Mouse (Mus musculus) midbrain, embryonic 15.5 days (tissue): ENCODE data around the gene Suv39h1. TPM values are rescaled to one million over a fixed set of nuclear protein-coding genes. Genes with fewer than 3 reads are reported as not detected.
A peak's percentile ranks its signal among the peaks of the same experiment; 100 is the strongest.
"Not testable (repeated sequence)": the region's sequence is repeated elsewhere in the genome, so short reads cannot be mapped to it uniquely, and the experiment has no call there.

ENCODE experiments used
- ATAC-seq: fragments of 200-750 bp; cut with Nextera tagmentation; replicated peaks from 2 replicates; pipeline ENCODE4 v1.8.0; 2017; ENCODE audit warnings: moderate TSS enrichment
- H3K27ac ChIP-seq: fragments of 300-500 bp; sonication (generic); 2 replicates; pipeline ENCODE4 v1.5.1; 2015; ENCODE audit warnings: mild to moderate bottlenecking, inconsistent platforms
- H3K27me3 ChIP-seq: fragments of 300-500 bp; sonication (generic); replicated peaks from 2 replicates; pipeline ENCODE4 v1.6.1; 2015; ENCODE audit warnings: inconsistent platforms
- H3K36me3 ChIP-seq: fragments of 300-500 bp; sonication (generic); replicated peaks from 2 replicates; pipeline ENCODE4 v1.6.1; 2015; ENCODE audit warnings: inconsistent platforms
- H3K4me1 ChIP-seq: fragments of 300-500 bp; sonication (generic); 2 replicates; pipeline ENCODE4 v1.6.1; 2015; ENCODE audit warnings: inconsistent platforms
- H3K4me2 ChIP-seq: fragments of 300-500 bp; sonication (generic); 2 replicates; pipeline ENCODE4 v1.6.1; 2015; ENCODE audit warnings: inconsistent platforms, mild to moderate bottlenecking, moderate library complexity
- H3K4me3 ChIP-seq: fragments of 300-500 bp; sonication (generic); 2 replicates; pipeline ENCODE4 v1.5.1; 2015; ENCODE audit warnings: mild to moderate bottlenecking, inconsistent platforms
- H3K9ac ChIP-seq: fragments of 300-500 bp; sonication (generic); 2 replicates; pipeline ENCODE4 v1.6.1; 2015; ENCODE audit warnings: mild to moderate bottlenecking, inconsistent platforms
- H3K9me3 ChIP-seq: fragments of 300-500 bp; sonication (generic); 2 replicates; pipeline ENCODE4 v1.6.1; 2016; ENCODE audit warnings: inconsistent platforms
- WGBS: fragments of 180-500 bp; shearing (Covaris S2); methylation state at CpG from one replicate; pipeline ENCODE4 v1.1.7; 2015; ENCODE audit warnings: mixed read lengths; 5-methylcytosine and 5-hydroxymethylcytosine counted together
- polyA plus RNA-seq: library from polyadenylated mRNA; unstranded; fragments of >200 nt; fragmentation: Nextera tagmentation; extraction: Ambion mirVana; gene quantifications from 2 replicates; pipeline ENCODE4 v1.2.1, GENCODE M21; 2015

Gene Suv39h1
- polyA plus RNA-seq, 1 experiment from 2014 or later: 42.0 TPM

- Histone ChIP-seq H3K4me3 (no peak within 1 kb of the TSS), H3K27ac (no peak within 1 kb of the TSS), H3K9me3 (no peaks in the 10 kb centered on the region), H3K4me1 (no peaks in the 10 kb centered on the region), H3K4me2 (no peak within 1 kb of the TSS), H3K36me3 (no peaks in the 10 kb centered on the region), H3K9ac (no peak within 1 kb of the TSS), H3K27me3 (no peaks in the 10 kb centered on the region)
- WGBS: 89% methylated on average over 14 of the region's 14 CpGs
- no peak for ATAC-seq
These were observed 15.9 kb upstream of the Suv39h1 start, which contains the start of gene Was for GRCm38 (mm10) chrX:8090346-8090953. Gene Was (minus strand): TSS chrX:8090498.

- 86% methylated on average over 3 of the region's 3 CpGs for WGBS
- H3K27me3 ChIP-seq: no peaks in the 10 kb centered on the region
- H3K4me2 ChIP-seq: no peak overlapping the region
- H3K36me3 ChIP-seq: no peaks in the 10 kb centered on the region
- H3K4me3 ChIP-seq: no peak overlapping the region
- H3K27ac ChIP-seq: no peak overlapping the region
- no peaks in the 10 kb centered on the region for H3K9me3 ChIP-seq
- ATAC-seq: no peak
- H3K9ac ChIP-seq: no peak overlapping the region
- H3K4me1 ChIP-seq: no peaks in the 10 kb centered on the region
These were observed 15.2 kb upstream of the Suv39h1 start for GRCm38 (mm10) chrX:8089746-8090145.

GRCm38 (mm10) chrX:8085611-8086010 lies 11.1 kb upstream of the Suv39h1 start:
- Histone ChIP-seq H3K27me3 (no peaks in the 10 kb centered on the region), H3K4me1 (no peaks in the 10 kb centered on the region), H3K36me3 (no peaks in the 10 kb centered on the region), H3K9ac (no peak overlapping the region), H3K4me3 (no peak overlapping the region), H3K9me3 (no peaks in the 10 kb centered on the region), H3K27ac (no peak overlapping the region), H3K4me2 (no peak overlapping the region)
- ATAC-seq: no peak
- WGBS: 91% methylated on average over 8 of the region's 8 CpGs

- Histone ChIP-seq H3K9me3 (no peaks in the 10 kb centered on the region), H3K27me3 (no peaks in the 10 kb centered on the region), H3K4me2 (no peak overlapping the region), H3K36me3 (no peaks in the 10 kb centered on the region), H3K27ac (no peak overlapping the region), H3K4me3 (no peak overlapping the region), H3K4me1 (no peaks in the 10 kb centered on the region), H3K9ac (no peak overlapping the region)
- no peak for ATAC-seq
- 92% methylated on average over 6 of the region's 6 CpGs for WGBS
These were observed 10.3 kb upstream of the Suv39h1 start for GRCm38 (mm10) chrX:8084771-8085259.

- peak overlapping the region; percentile 54 for H3K4me3 ChIP-seq
- peak; percentile 64 for ATAC-seq
- peak overlapping the region; percentile 53 for H3K4me2 ChIP-seq
- no peaks in the 10 kb centered on the region for H3K9me3 ChIP-seq
- H3K4me1 ChIP-seq: peaks cover 7% of the 10 kb centered on the region; the same call in 1 of the 2 replicates
- H3K9ac ChIP-seq: peak overlapping the region; percentile 41
- 38% methylated on average over 3 of the region's 3 CpGs for WGBS
- no peaks in the 10 kb centered on the region for H3K27me3 ChIP-seq
- H3K27ac ChIP-seq: peak overlapping the region; percentile 86
- H3K36me3 ChIP-seq: no peaks in the 10 kb centered on the region
These were observed 544 bp upstream of the Suv39h1 start for GRCm38 (mm10) chrX:8075104-8075503.

GRCm38 (mm10) chrX:8073881-8074429 lies 605 bp downstream of the Suv39h1 start:
- no peaks in the 10 kb centered on the region for H3K9me3 ChIP-seq
- peak overlapping the region; percentile 40 for H3K9ac ChIP-seq
- H3K4me1 ChIP-seq: peaks cover 7% of the 10 kb centered on the region; the same call in 1 of the 2 replicates
- H3K4me2 ChIP-seq: peak overlapping the region; percentile 53
- WGBS: 31% methylated on average over 61 of the region's 64 CpGs
- no peaks in the 10 kb centered on the region for H3K27me3 ChIP-seq
- H3K4me3 ChIP-seq: peak overlapping the region; percentile 54
- no peaks in the 10 kb centered on the region for H3K36me3 ChIP-seq
- ATAC-seq: peak; percentile 15
- peak overlapping the region; percentile 86 for H3K27ac ChIP-seq

GRCm38 (mm10) chrX:8069166-8069565 lies 5.4 kb downstream of the Suv39h1 start:
- Histone ChIP-seq H3K4me1 (peaks cover 5% of the 10 kb centered on the region; the same call in 1 of the 2 replicates), H3K9ac (no peak overlapping the region), H3K9me3 (no peaks in the 10 kb centered on the region), H3K4me3 (no peak overlapping the region), H3K27ac (no peak overlapping the region), H3K36me3 (no peaks in the 10 kb centered on the region), H3K4me2 (no peak overlapping the region), H3K27me3 (no peaks in the 10 kb centered on the region)
- ATAC-seq: no peak
- WGBS: 93% methylated on average over 1 of the region's 1 CpGs

GRCm38 (mm10) chrX:8051044-8051781 lies 23.3 kb downstream of the Suv39h1 start:
- not testable (repeated sequence) for H3K4me3 ChIP-seq, H3K4me2 ChIP-seq, ATAC-seq, H3K27ac ChIP-seq, H3K9ac ChIP-seq, H3K27me3 ChIP-seq, H3K9me3 ChIP-seq, H3K36me3 ChIP-seq, H3K4me1 ChIP-seq
- WGBS: 85% methylated on average over 8 of the region's 8 CpGs

GRCm38 (mm10) chrX:8033009-8033408 lies 41.6 kb downstream of the Suv39h1 start:
- no peaks in the 10 kb centered on the region for H3K4me1 ChIP-seq
- WGBS: 85% methylated on average over 1 of the region's 1 CpGs
- no peak overlapping the region for H3K9ac ChIP-seq
- H3K36me3 ChIP-seq: no peaks in the 10 kb centered on the region
- no peak for ATAC-seq
- H3K27me3 ChIP-seq: no peaks in the 10 kb centered on the region
- no peak overlapping the region for H3K4me2 ChIP-seq
- H3K9me3 ChIP-seq: no peaks in the 10 kb centered on the region
- no peak overlapping the region for H3K4me3 ChIP-seq
- no peak overlapping the region for H3K27ac ChIP-seq

GRCm38 (mm10) chrX:8026811-8027210 lies 47.7 kb downstream of the Suv39h1 start:
- no peaks in the 10 kb centered on the region for H3K27me3 ChIP-seq
- no peaks in the 10 kb centered on the region for H3K4me1 ChIP-seq
- 81% methylated on average over 4 of the region's 4 CpGs for WGBS
- H3K36me3 ChIP-seq: no peaks in the 10 kb centered on the region
- H3K4me3 ChIP-seq: no peak overlapping the region
- no peak overlapping the region for H3K27ac ChIP-seq
- no peak overlapping the region for H3K9ac ChIP-seq
- no peak for ATAC-seq
- no peaks in the 10 kb centered on the region for H3K9me3 ChIP-seq
- H3K4me2 ChIP-seq: no peak overlapping the region

- no peak for ATAC-seq
- WGBS: 67% methylated on average over 2 of the region's 2 CpGs
These were observed 49.8 kb downstream of the Suv39h1 start for GRCm38 (mm10) chrX:8024795-8025194.

GRCm38 (mm10) chrX:8020111-8020778 lies 54.3 kb downstream of the Suv39h1 start:
- no peak overlapping the region for H3K4me2 ChIP-seq
- 56% methylated on average over 2 of the region's 2 CpGs for WGBS
- H3K27me3 ChIP-seq: no peaks in the 10 kb centered on the region
- H3K9me3 ChIP-seq: no peaks in the 10 kb centered on the region
- no peak overlapping the region for H3K27ac ChIP-seq
- no peak overlapping the region for H3K9ac ChIP-seq
- no peak for ATAC-seq
- H3K36me3 ChIP-seq: no peaks in the 10 kb centered on the region
- H3K4me3 ChIP-seq: no peak overlapping the region
- H3K4me1 ChIP-seq: no peaks in the 10 kb centered on the region

More at GRCm38 (mm10) chrX:8024795-8025194, 49.8 kb downstream of the Suv39h1 start:
- Histone ChIP-seq H3K27me3 (no peaks in the 10 kb centered on the region), H3K9ac (no peak overlapping the region), H3K36me3 (no peaks in the 10 kb centered on the region), H3K27ac (no peak overlapping the region), H3K4me1 (no peaks in the 10 kb centered on the region), H3K4me3 (no peak overlapping the region), H3K9me3 (no peaks in the 10 kb centered on the region), H3K4me2 (no peak overlapping the region)
